Mouse (Mus musculus) bone marrow macrophage, adult 2 months (primary cell): ENCODE results near the gene Vamp8.

ENCODE experiments used
- CTCF ChIP-seq: IDR thresholded peaks from 2 replicates; pipeline ENCODE4 v1.5.1; 2012; ENCODE audit warnings: low read depth, mild to moderate bottlenecking, low read length, moderate library complexity
- POLR2A ChIP-seq: IDR thresholded peaks from 2 replicates; pipeline ENCODE4 v1.6.1; 2012; ENCODE audit warnings: mild to moderate bottlenecking, low read depth, low read length, borderline replicate concordance

DNA sequence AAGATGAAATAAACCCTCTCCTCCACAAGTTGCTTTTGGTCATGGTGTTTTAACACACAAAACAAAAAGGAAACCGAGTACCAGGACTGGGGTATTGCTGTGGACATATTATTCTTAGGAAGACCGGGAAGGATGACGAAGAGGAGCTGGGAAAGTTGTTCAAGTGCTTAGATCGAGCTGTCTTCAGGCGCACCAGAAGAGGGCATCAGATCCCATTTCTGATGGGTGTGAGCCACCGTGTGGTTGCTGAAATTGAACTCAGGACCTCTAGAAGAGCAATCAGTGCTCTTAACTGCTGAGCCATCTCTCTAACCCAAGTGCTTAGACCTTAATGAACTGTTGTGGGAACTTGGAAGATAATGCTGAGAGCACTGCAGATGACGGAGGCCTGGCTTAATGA, 26.5 kb downstream of the Vamp8 start:
- TF ChIP-seq CTCF (no peak), POLR2A (no peak)
